Comparison of ENCODE assay signal across 8 mouse cellular contexts in genomic region chr4:139075041-139075711, GRCm38 (mm10). TPM values are rescaled to one million over a fixed set of nuclear protein-coding genes. Genes with fewer than 3 reads are reported as not detected.
A peak's percentile ranks its signal among the peaks of the same experiment; 100 is the strongest.
DNase-seq lines count a peak whose midpoint lies in the region; ATAC-seq and TF ChIP-seq lines count a peak whose summit lies in the region.

Htr6 (minus strand) TSS chr4:139075570.

- peaks cover 19% of the 10 kb centered on the region for H3K4me1 ChIP-seq in kidney, embryonic 15.5 days
- 0 out of 2 replicates have a peak, but pooled peaks cover 4% of the 10 kb centered on the region for H3K4me1 ChIP-seq in forebrain, postnatal 0 days (ENCODE audit: insufficient read depth)
- H3K4me1 ChIP-seq in midbrain, embryonic 12.5 days, result peaks cover 15% of the 10 kb centered on the region

- H3K27me3 ChIP-seq in kidney, embryonic 15.5 days, result peaks cover 72% of the 10 kb centered on the region
- peaks cover 12% of the 10 kb centered on the region for H3K27me3 ChIP-seq in forebrain, postnatal 0 days (ENCODE audit: insufficient read depth, low read length)
- peaks cover 74% of the 10 kb centered on the region for H3K27me3 ChIP-seq in midbrain, embryonic 12.5 days

- TF ChIP-seq CTCF in forebrain, postnatal 0 days (IDR thresholded peaks at IDR 0.05; ENCODE audit: low read depth), result no peak

- no peak within 1 kb of the TSS for H3K27ac ChIP-seq in kidney, embryonic 15.5 days
- no peak within 1 kb of the TSS for H3K27ac ChIP-seq in forebrain, postnatal 0 days (ENCODE audit: low read depth, low read length)
- H3K27ac ChIP-seq in midbrain, embryonic 12.5 days (replicated peaks), result no peak within 1 kb of the TSS

- peak within 1 kb of the TSS; percentile 61 for H3K4me3 ChIP-seq in kidney, embryonic 15.5 days (replicated peaks)
- peak within 1 kb of the TSS; percentile 61 for H3K4me3 ChIP-seq in forebrain, postnatal 0 days (ENCODE audit: low read depth, low read length)
- H3K4me3 ChIP-seq in midbrain, embryonic 12.5 days, result peak within 1 kb of the TSS; percentile 49

- no peaks in the 10 kb centered on the region for H3K9me3 ChIP-seq in kidney, embryonic 15.5 days (replicated peaks)
- H3K9me3 ChIP-seq in forebrain, postnatal 0 days (ENCODE audit: low read length), result no peaks in the 10 kb centered on the region
- H3K9me3 ChIP-seq in midbrain, embryonic 12.5 days, result no peaks in the 10 kb centered on the region

- WGBS in kidney, embryonic 15.5 days, result under 1% methylated on average over 72 of the region's 77 CpGs
- WGBS in forebrain, postnatal 0 days, result 2% methylated on average over 63 of the region's 77 CpGs
- under 1% methylated on average over 70 of the region's 77 CpGs for WGBS in midbrain, embryonic 12.5 days

- DNase-seq in kidney, adult 8-10 months, result no peak
- peak; percentile 57 for DNase-seq in ZHBTc4 (ENCODE audit: low read depth, low spot score)
- DNase-seq in forebrain, postnatal 0 days, result peak; percentile 46
- DNase-seq in adrenal gland, adult 18-20 months (ENCODE audit: low spot score in 2 of 2), result no peak
- DNase-seq in thymus, postnatal 25 days, result no peak
- no peak for DNase-seq in cerebellum, adult 9-11 months

- H3K36me3 ChIP-seq in kidney, embryonic 15.5 days, result no peaks in the 10 kb centered on the region
- H3K36me3 ChIP-seq in forebrain, postnatal 0 days (ENCODE audit: insufficient read depth), result no peaks in the 10 kb centered on the region
- no peaks in the 10 kb centered on the region for H3K36me3 ChIP-seq in midbrain, embryonic 12.5 days

- peak within 1 kb of the TSS; percentile 27 for H3K9ac ChIP-seq in kidney, embryonic 15.5 days
- H3K9ac ChIP-seq in forebrain, postnatal 0 days, result peak within 1 kb of the TSS; percentile 58
- peak within 1 kb of the TSS; percentile 41 for H3K9ac ChIP-seq in midbrain, embryonic 12.5 days (replicated peaks)

- H3K4me2 ChIP-seq in kidney, embryonic 15.5 days, result peak within 1 kb of the TSS; percentile 98
- H3K4me2 ChIP-seq in forebrain, postnatal 0 days (ENCODE audit: low read depth), result peak within 1 kb of the TSS; percentile 90
- peak within 1 kb of the TSS; percentile 67 for H3K4me2 ChIP-seq in midbrain, embryonic 12.5 days (replicated peaks)

- no peak for ATAC-seq in kidney, embryonic 15.5 days (replicated peaks; ENCODE audit: low FRiP score)
- ATAC-seq in forebrain, postnatal 0 days, result peak; percentile 67
- no peak for ATAC-seq in midbrain, embryonic 12.5 days (ENCODE audit: low FRiP score, low read depth)

RNA-seq across cellular contexts. Expression of gene Htr6, which starts in this region (rescaled TPM):
- not detected in 2 replicates for polyA plus RNA-seq in kidney, embryonic 15.5 days (2015; fragmentation: Nextera tagmentation; extraction: Ambion mirVana)
- 1.8 and 4.0 TPM in 2 replicates for total RNA-seq in forebrain, postnatal 0 days (2014; rRNA removed)
- 0.67 TPM in 2 replicates for polyA plus RNA-seq in forebrain, postnatal 0 days (2015; fragmentation: Nextera tagmentation; extraction: Ambion mirVana)
- not detected in 2 replicates for polyA plus RNA-seq in midbrain, embryonic 12.5 days (2016; fragmentation: Nextera tagmentation; extraction: Ambion mirVana)
- total RNA-seq in adrenal gland, adult 18-20 months (2021), result under 1 TPM; 0.23 to 0.42 TPM

Comparison
In these comparisons a context has a peak if more than half of its experiments do, and no peak if none do; other contexts are left out.
1. DNase-seq: peak in ZHBTc4 (single experiment) and forebrain, postnatal 0 days (single experiment); none in kidney, adult 8-10 months (0 of 2), adrenal gland, adult 18-20 months (0 of 2), thymus, postnatal 25 days (single experiment) and cerebellum, adult 9-11 months (single experiment).
2. Peak in every context shown above with its lines, with median percentiles within 50 percentile points of each other: H3K4me2 ChIP-seq, H3K4me3 ChIP-seq and H3K9ac ChIP-seq.